In the genomic region with DNA sequence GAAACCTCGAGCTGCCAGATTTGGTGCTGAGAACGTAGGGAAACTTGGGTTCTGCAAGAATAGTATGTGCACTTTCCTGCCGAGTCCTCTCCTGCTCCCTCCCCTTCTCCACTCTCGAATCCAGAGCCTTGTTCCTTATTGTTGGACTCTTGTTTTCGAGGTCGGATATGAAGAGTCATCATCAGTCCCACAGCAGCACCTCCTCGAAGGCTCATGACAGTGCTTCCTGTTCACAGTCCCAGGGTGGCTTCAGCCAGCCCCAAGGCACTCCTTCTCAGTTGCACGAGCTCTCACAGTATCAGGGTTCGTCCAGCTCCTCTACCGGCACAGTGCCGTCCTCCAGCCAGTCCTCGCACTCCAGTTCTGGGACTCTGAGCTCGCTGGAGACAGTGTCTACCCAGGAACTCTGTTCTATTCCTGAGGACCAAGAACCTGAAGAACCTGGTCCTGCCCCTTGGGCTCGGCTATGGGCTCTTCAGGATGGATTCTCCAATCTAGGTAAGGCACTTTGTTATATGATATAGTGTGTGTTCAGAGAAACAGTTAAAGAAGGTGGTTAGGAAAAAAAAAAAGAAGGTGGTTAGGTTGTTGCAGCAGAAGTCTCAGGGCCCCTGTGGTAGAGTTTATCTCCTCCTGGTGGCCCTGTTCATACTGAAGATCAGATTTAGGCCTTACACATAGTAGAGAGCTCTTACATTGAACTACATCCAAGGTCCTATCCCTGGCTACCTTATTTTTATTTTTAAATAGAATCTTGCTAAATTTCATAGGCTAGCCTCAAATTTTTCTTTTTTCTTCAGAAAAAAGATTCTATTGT, we compare ENCODE assay signal across 8 mouse cellular contexts. TPM values are rescaled to one million over a fixed set of nuclear protein-coding genes. Genes with fewer than 3 reads are reported as not detected.
DNase-seq lines count a peak whose midpoint lies in the region; ATAC-seq and TF ChIP-seq lines count a peak whose summit lies in the region.
"Had no signal": no experiment of that assay in that cellular context is flagged by ENCODE, and none has a peak within 500 bp of the region (broad histone marks: within the 10 kb centered on the region; RNA-seq: fewer than 3 reads in every experiment).

No protein-coding gene starts in this region.

- TF ChIP-seq CTCF in bone marrow macrophage, adult 2 months (IDR thresholded peaks at IDR 0.05; ENCODE audit: low read depth, low read length), result no peak

- no peak overlapping the region for H3K27ac ChIP-seq in hindbrain, embryonic 12.5 days
- H3K27ac ChIP-seq in hindbrain, embryonic 13.5 days, result no peak overlapping the region
- H3K27ac ChIP-seq in ES-E14 (ENCODE audit: insufficient read depth, low read depth, low read length, poor library complexity, severe bottlenecking), result no peak overlapping the region
- no peak overlapping the region for H3K27ac ChIP-seq in bone marrow macrophage, adult 2 months (ENCODE audit: insufficient read depth, low read depth, low read length)
- H3K27ac ChIP-seq in liver, embryonic 16.5 days (ENCODE audit: low read length), result peak overlapping the region; percentile 84; the same call in 1 of the 2 replicates
- H3K27ac ChIP-seq in hindbrain, embryonic 11.5 days (ENCODE audit: low read depth, low read length), result no peak overlapping the region
- H3K27ac ChIP-seq: layer of hippocampus, adult 2 months had no signal

- no peak for ATAC-seq in hindbrain, embryonic 12.5 days (ENCODE audit: low FRiP score)
- ATAC-seq in hindbrain, embryonic 13.5 days (ENCODE audit: low FRiP score), result no peak
- no peak for ATAC-seq in liver, embryonic 16.5 days (ENCODE audit: low read depth)
- no peak for ATAC-seq in hindbrain, embryonic 11.5 days (ENCODE audit: low FRiP score)

- no peak overlapping the region for H3K4me3 ChIP-seq in hindbrain, embryonic 12.5 days
- H3K4me3 ChIP-seq in hindbrain, embryonic 13.5 days, result no peak overlapping the region
- H3K4me3 ChIP-seq in ES-E14 (ENCODE audit: insufficient read depth in 1 of 2, low read depth in 1 of 2, low read length in 2 of 2, poor library complexity in 1 of 2, severe bottlenecking in 1 of 2), result peak overlapping the region; percentile 87 to 93
- peak overlapping the region; percentile 70; the same call in 1 of the 2 replicates for H3K4me3 ChIP-seq in bone marrow macrophage, adult 2 months (ENCODE audit: insufficient read depth, low read length)
- H3K4me3 ChIP-seq in liver, embryonic 16.5 days (ENCODE audit: low read depth, low read length), result peak overlapping the region; percentile 88
- no peak overlapping the region for H3K4me3 ChIP-seq in hindbrain, embryonic 11.5 days (ENCODE audit: low read depth, low read length)

- 93% methylated on average over 14 of the region's 14 CpGs for WGBS in hindbrain, embryonic 12.5 days
- 90% methylated on average over 14 of the region's 14 CpGs for WGBS in hindbrain, embryonic 13.5 days
- WGBS in liver, embryonic 16.5 days (ENCODE audit: insufficient replicate concordance), result 59% methylated on average over 14 of the region's 14 CpGs
- 95% methylated on average over 14 of the region's 14 CpGs for WGBS in hindbrain, embryonic 11.5 days

- peak overlapping the region; percentile 71; the same call in 1 of the 2 replicates for H3K4me2 ChIP-seq in hindbrain, embryonic 12.5 days (replicated peaks)
- no peak overlapping the region for H3K4me2 ChIP-seq in hindbrain, embryonic 13.5 days
- peak overlapping the region; percentile 89 for H3K4me2 ChIP-seq in liver, embryonic 16.5 days (ENCODE audit: low read depth, low read length)
- H3K4me2 ChIP-seq in hindbrain, embryonic 11.5 days (replicated peaks; ENCODE audit: low read depth, low read length), result no peak overlapping the region

- peaks cover 13% of the 10 kb centered on the region for H3K4me1 ChIP-seq in hindbrain, embryonic 12.5 days
- H3K4me1 ChIP-seq in hindbrain, embryonic 13.5 days (replicated peaks), result peaks cover 15% of the 10 kb centered on the region
- H3K4me1 ChIP-seq in ES-E14 (ENCODE audit: control insufficient read depth in 2 of 2, insufficient read depth in 2 of 2, low read length in 2 of 2, poor library complexity in 1 of 2), result peaks cover 0 to 4% of the 10 kb centered on the region in 2 experiments; a peak in 1 of 4 replicates
- peaks cover 15% of the 10 kb centered on the region for H3K4me1 ChIP-seq in bone marrow macrophage, adult 2 months (ENCODE audit: control insufficient read depth, insufficient read depth, low read length)
- peaks cover 29% of the 10 kb centered on the region for H3K4me1 ChIP-seq in liver, embryonic 16.5 days (ENCODE audit: control insufficient read depth, low read depth, low read length)
- H3K4me1 ChIP-seq in hindbrain, embryonic 11.5 days (replicated peaks; ENCODE audit: control insufficient read depth, insufficient read depth, low read length), result no peaks in the 10 kb centered on the region

- no peaks in the 10 kb centered on the region for H3K27me3 ChIP-seq in hindbrain, embryonic 12.5 days
- no peaks in the 10 kb centered on the region for H3K27me3 ChIP-seq in hindbrain, embryonic 13.5 days
- H3K27me3 ChIP-seq in liver, embryonic 16.5 days (ENCODE audit: control insufficient read depth, insufficient read depth, low read depth, low read length), result no peaks in the 10 kb centered on the region
- H3K27me3 ChIP-seq in hindbrain, embryonic 11.5 days (ENCODE audit: control insufficient read depth, insufficient read depth, low read length), result no peaks in the 10 kb centered on the region

- in situ Hi-C loops in ES-E14 (cut with MboI; ENCODE audit: low sequenced_read_pairs in 2 of 2, unreplicated experiment in 2 of 2), result no loop called here

- no peak overlapping the region for H3K9ac ChIP-seq in hindbrain, embryonic 12.5 days
- no peak overlapping the region for H3K9ac ChIP-seq in hindbrain, embryonic 13.5 days
- H3K9ac ChIP-seq in ES-E14 (ENCODE audit: insufficient read depth, low read depth, low read length, poor library complexity, severe bottlenecking), result peak overlapping the region; percentile 64; the same call in 1 of the 2 replicates
- 0 out of 2 replicates have a peak overlapping the region, but pooled peaks have one; percentile 22 for H3K9ac ChIP-seq in liver, embryonic 16.5 days (ENCODE audit: low read depth, low read length)
- no peak overlapping the region for H3K9ac ChIP-seq in hindbrain, embryonic 11.5 days (ENCODE audit: low read depth, low read length)

- H3K9me3 ChIP-seq in hindbrain, embryonic 12.5 days (replicated peaks), result no peaks in the 10 kb centered on the region
- no peaks in the 10 kb centered on the region for H3K9me3 ChIP-seq in hindbrain, embryonic 13.5 days
- H3K9me3 ChIP-seq in ES-E14 (ENCODE audit: control insufficient read depth, insufficient read depth, low read depth, low read length), result no peaks in the 10 kb centered on the region
- no peaks in the 10 kb centered on the region for H3K9me3 ChIP-seq in liver, embryonic 16.5 days (replicated peaks; ENCODE audit: control insufficient read depth, low read length)
- no peaks in the 10 kb centered on the region for H3K9me3 ChIP-seq in hindbrain, embryonic 11.5 days (ENCODE audit: control insufficient read depth, low read length)

- no peak for DNase-seq in ES-E14 (ENCODE audit: low read depth, low spot score)
- no peak for DNase-seq in adrenal gland, adult 8-10 months
- DNase-seq in hindbrain, embryonic 11.5 days (ENCODE audit: low spot score), result no peak

- H3K36me3 ChIP-seq in hindbrain, embryonic 12.5 days, result peaks cover 6% of the 10 kb centered on the region; the same call in 1 of the 2 replicates
- no peaks in the 10 kb centered on the region; the same call in 1 of the 2 replicates for H3K36me3 ChIP-seq in hindbrain, embryonic 13.5 days
- peaks cover 17% of the 10 kb centered on the region for H3K36me3 ChIP-seq in ES-E14 (ENCODE audit: control insufficient read depth, insufficient read depth, low read length, poor library complexity, severe bottlenecking)
- H3K36me3 ChIP-seq in liver, embryonic 16.5 days (ENCODE audit: control insufficient read depth, insufficient read depth), result peaks cover 31% of the 10 kb centered on the region
- 0 out of 2 replicates have a peak, but pooled peaks cover 2% of the 10 kb centered on the region for H3K36me3 ChIP-seq in hindbrain, embryonic 11.5 days (ENCODE audit: control insufficient read depth, insufficient read depth, low read length)

- TF ChIP-seq POLR2A in bone marrow macrophage, adult 2 months (IDR thresholded peaks at IDR 0.05; ENCODE audit: borderline replicate concordance, low read depth, low read length), result no peak

RNA-seq across cellular contexts. Expression of a gene that starts 1.5 kb away (rescaled TPM):
- polyA plus RNA-seq in hindbrain, embryonic 12.5 days (2016; fragmentation: Nextera tagmentation; extraction: Ambion mirVana), result 18.3 and 18.4 TPM in 2 replicates
- 6.5 and 8.0 TPM in 2 replicates for polyA plus RNA-seq in hindbrain, embryonic 13.5 days (2015; fragmentation: Nextera tagmentation; extraction: Ambion mirVana)
- total RNA-seq in ES-E14 (2012; rRNA removed), result 43.4 and 46.6 TPM in 2 replicates
- polyA plus RNA-seq in bone marrow macrophage, adult 2 months (2012; ENCODE audit: insufficient read depth, insufficient read length, missing spikeins), result 32.6 and 33.5 TPM in 2 replicates
- 29.3 and 34.2 TPM in 2 replicates for polyA plus RNA-seq in liver, embryonic 16.5 days (2015; fragmentation: Nextera tagmentation; extraction: Ambion mirVana)
- 1 to 10 TPM; 4.2 to 5.6 (median 4.7) TPM for total RNA-seq in adrenal gland, adult 8-10 months (2022)
- polyA plus RNA-seq in hindbrain, embryonic 11.5 days (2014; fragmentation: Nextera tagmentation; extraction: Ambion mirVana), result 24.3 and 26.1 TPM in 2 replicates

RNA-seq across cellular contexts. Expression of a gene that starts 1.7 kb away (rescaled TPM):
- polyA plus RNA-seq in hindbrain, embryonic 12.5 days (2016; fragmentation: Nextera tagmentation; extraction: Ambion mirVana), result 18.5 and 21.4 TPM in 2 replicates
- 10.7 and 12.6 TPM in 2 replicates for polyA plus RNA-seq in hindbrain, embryonic 13.5 days (2015; fragmentation: Nextera tagmentation; extraction: Ambion mirVana)
- 21.7 and 22.9 TPM in 2 replicates for total RNA-seq in ES-E14 (2012; rRNA removed)
- 58.7 and 84.4 TPM in 2 replicates for polyA plus RNA-seq in bone marrow macrophage, adult 2 months (2012; ENCODE audit: insufficient read depth, insufficient read length, missing spikeins)
- 58.5 and 59.1 TPM in 2 replicates for polyA plus RNA-seq in liver, embryonic 16.5 days (2015; fragmentation: Nextera tagmentation; extraction: Ambion mirVana)
- 10 to 100 TPM; 12.5 to 22.0 (median 17.0) TPM for total RNA-seq in adrenal gland, adult 8-10 months (2022)
- 15.7 and 24.3 TPM in 2 replicates for polyA plus RNA-seq in hindbrain, embryonic 11.5 days (2014; fragmentation: Nextera tagmentation; extraction: Ambion mirVana)

RNA-seq across cellular contexts. Expression of a gene that starts 31.4 kb away (rescaled TPM):
- polyA plus RNA-seq in hindbrain, embryonic 12.5 days (2016; fragmentation: Nextera tagmentation; extraction: Ambion mirVana), result 35.4 and 38.1 TPM in 2 replicates
- 30.3 and 33.0 TPM in 2 replicates for polyA plus RNA-seq in hindbrain, embryonic 13.5 days (2015; fragmentation: Nextera tagmentation; extraction: Ambion mirVana)
- 82.7 and 136 TPM in 2 replicates for total RNA-seq in ES-E14 (2012; rRNA removed)
- polyA plus RNA-seq in bone marrow macrophage, adult 2 months (2012; ENCODE audit: insufficient read depth, insufficient read length, missing spikeins), result 46.3 and 55.4 TPM in 2 replicates
- 12.5 and 13.7 TPM in 2 replicates for polyA plus RNA-seq in liver, embryonic 16.5 days (2015; fragmentation: Nextera tagmentation; extraction: Ambion mirVana)
- total RNA-seq in adrenal gland, adult 8-10 months (2022), result 10 to 100 TPM; 43.6 to 64.1 (median 57.3) TPM
- 31.7 and 36.1 TPM in 2 replicates for polyA plus RNA-seq in hindbrain, embryonic 11.5 days (2014; fragmentation: Nextera tagmentation; extraction: Ambion mirVana)

RNA-seq across cellular contexts. Expression of a gene that starts 38.3 kb away (rescaled TPM):
- 26.9 and 28.2 TPM in 2 replicates for polyA plus RNA-seq in hindbrain, embryonic 12.5 days (2016; fragmentation: Nextera tagmentation; extraction: Ambion mirVana)
- 20.2 and 22.0 TPM in 2 replicates for polyA plus RNA-seq in hindbrain, embryonic 13.5 days (2015; fragmentation: Nextera tagmentation; extraction: Ambion mirVana)
- total RNA-seq in ES-E14 (2012; rRNA removed), result 5.2 and 5.8 TPM in 2 replicates
- 1.2 and 1.7 TPM in 2 replicates for polyA plus RNA-seq in bone marrow macrophage, adult 2 months (2012; ENCODE audit: insufficient read depth, insufficient read length, missing spikeins)
- 0.74 and 0.85 TPM in 2 replicates for polyA plus RNA-seq in liver, embryonic 16.5 days (2015; fragmentation: Nextera tagmentation; extraction: Ambion mirVana)
- 10 to 100 TPM; 21.2 to 36.3 (median 29.8) TPM for total RNA-seq in adrenal gland, adult 8-10 months (2022)
- polyA plus RNA-seq in hindbrain, embryonic 11.5 days (2014; fragmentation: Nextera tagmentation; extraction: Ambion mirVana), result 14.0 and 15.6 TPM in 2 replicates

Comparison
In these comparisons a context has a peak if more than half of its experiments do, and no peak if none do; other contexts are left out.
1. H3K4me2 ChIP-seq: peak in hindbrain, embryonic 12.5 days (single experiment) and liver, embryonic 16.5 days (single experiment); none in hindbrain, embryonic 13.5 days (single experiment) and hindbrain, embryonic 11.5 days (single experiment).
2. H3K4me3 ChIP-seq: peak in ES-E14 (2 of 2), bone marrow macrophage, adult 2 months (single experiment) and liver, embryonic 16.5 days (single experiment); none in hindbrain, embryonic 12.5 days (single experiment), hindbrain, embryonic 13.5 days (single experiment) and hindbrain, embryonic 11.5 days (single experiment).
3. H3K9ac ChIP-seq: peak in ES-E14 (single experiment) and liver, embryonic 16.5 days (single experiment); none in hindbrain, embryonic 12.5 days (single experiment), hindbrain, embryonic 13.5 days (single experiment) and hindbrain, embryonic 11.5 days (single experiment).